Mouse (Mus musculus) liver, postnatal 0 days (tissue): Measurements from ENCODE around the gene Plcb3. TPM values are rescaled to one million over a fixed set of nuclear protein-coding genes. Genes with fewer than 3 reads are reported as not detected.
A peak's percentile ranks its signal among the peaks of the same experiment; 100 is the strongest.

Experiments
- ATAC-seq: fragments of 200-750 bp; cut with Nextera tagmentation; 2 replicates; pipeline ENCODE4 v1.8.0; 2017; ENCODE audit warnings: mild to moderate bottlenecking, moderate library complexity
- DNase-seq: peaks from one replicate; pipeline ENCODE4 v3.0.0-alpha.2; 2016
- H3K27ac ChIP-seq: fragments of 300-500 bp; sonication (generic); 2 replicates; pipeline ENCODE4 v1.5.1; 2014; ENCODE audit warnings: antibody characterized with exemption, moderate library complexity, mild to moderate bottlenecking, low read depth
- H3K27me3 ChIP-seq: fragments of 300-500 bp; sonication (generic); 2 replicates; pipeline ENCODE4 v1.6.1; 2014; ENCODE audit warnings: low read length, control low read depth, mixed read lengths; ENCODE audit not compliant: insufficient read depth
- H3K36me3 ChIP-seq: fragments of 300-500 bp; sonication (generic); replicated peaks from 2 replicates; pipeline ENCODE4 v1.6.1; 2014; ENCODE audit warnings: mild to moderate bottlenecking, control low read depth, low read length, moderate library complexity, mixed read lengths; ENCODE audit not compliant: insufficient read depth
- H3K4me1 ChIP-seq: fragments of 300-500 bp; sonication (generic); 2 replicates; pipeline ENCODE4 v1.6.1; 2014; ENCODE audit warnings: antibody characterized with exemption, mild to moderate bottlenecking, control low read depth; ENCODE audit not compliant: insufficient read depth
- H3K4me2 ChIP-seq: fragments of 300-500 bp; sonication (generic); 2 replicates; pipeline ENCODE4 v1.6.1; 2014; ENCODE audit warnings: low read depth, mild to moderate bottlenecking, low read length, moderate library complexity, mixed read lengths
- H3K4me3 ChIP-seq: fragments of 300-500 bp; sonication (generic); 2 replicates; pipeline ENCODE4 v1.5.1; 2014; ENCODE audit warnings: low read depth, low read length
- H3K9ac ChIP-seq: fragments of 300-500 bp; sonication (generic); replicated peaks from 2 replicates; pipeline ENCODE4 v1.6.1; 2014; ENCODE audit warnings: mild to moderate bottlenecking, moderate library complexity
- H3K9me3 ChIP-seq: fragments of 300-500 bp; sonication (generic); 2 replicates; pipeline ENCODE4 v1.6.1; 2016; ENCODE audit warnings: mild to moderate bottlenecking, control low read depth, low read length, mixed read lengths
- CTCF ChIP-seq: sonication (generic); IDR thresholded peaks from 2 replicates; pipeline ENCODE4 v1.5.1; 2016; ENCODE audit warnings: antibody characterized with exemption, low read depth
- EP300 ChIP-seq: IDR thresholded peaks from 2 replicates; pipeline ENCODE4 v1.6.1; 2016; ENCODE audit warnings: antibody characterized with exemption, low read depth, mild to moderate bottlenecking
- WGBS: fragments of 180-500 bp; shearing (Covaris S2); extraction: QIAGEN DNeasy Blood & Tissue Kit; methylation state at CpG from one replicate; pipeline ENCODE4 v1.1.7; 2014; ENCODE audit not compliant: insufficient replicate concordance; 5-methylcytosine and 5-hydroxymethylcytosine counted together
- polyA plus RNA-seq: library from polyadenylated mRNA; unstranded; fragments of >200 nt; fragmentation: Nextera tagmentation; extraction: Ambion mirVana; gene quantifications from 2 replicates; pipeline ENCODE4 v1.2.1, GENCODE M21; 2015

Plcb3 gene
- polyA plus RNA-seq, 1 experiment from 2014 or later: 3.5 TPM

DNA sequence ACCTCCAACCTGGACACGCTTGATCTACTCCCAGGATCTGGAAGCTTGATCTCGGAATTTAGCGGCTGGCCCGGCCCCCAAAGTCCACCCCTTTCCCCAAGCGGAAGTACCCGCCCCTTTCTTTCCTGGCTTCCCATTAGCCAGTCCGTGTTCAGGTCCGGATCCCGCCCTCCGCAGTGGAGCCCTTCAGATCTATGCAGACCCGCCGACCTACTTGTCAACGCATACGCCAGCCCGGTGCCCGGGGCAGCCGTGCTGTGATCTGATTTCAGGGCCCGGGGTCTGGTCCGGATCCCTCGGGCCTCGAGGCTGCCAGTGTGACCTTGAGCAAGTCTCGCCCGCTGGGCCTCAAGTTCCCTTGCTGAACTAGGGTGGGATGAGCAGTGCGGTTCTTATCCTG is 19.7 kb upstream of the Plcb3 start, which contains the start of the genes Nudt22 and Trpt1:
Nudt22 (minus strand) TSS at position 112 of the 400 bp plus-strand sequence.
Trpt1 (plus strand) TSS at position 126 of the 400 bp plus-strand sequence.
- under 1% methylated on average over 24 of the region's 24 CpGs for WGBS
- peak within 1 kb of the TSS; percentile 79 for H3K9ac ChIP-seq
- H3K36me3 ChIP-seq: peaks cover 26% of the 10 kb centered on the region
- H3K27me3 ChIP-seq: no peaks in the 10 kb centered on the region
- H3K4me2 ChIP-seq: peak within 1 kb of the TSS; percentile 95
- no peak for TF ChIP-seq CTCF
- no peak for TF ChIP-seq EP300
- H3K9me3 ChIP-seq: no peaks in the 10 kb centered on the region
- peak; percentile 71 for ATAC-seq
- H3K27ac ChIP-seq: peak within 1 kb of the TSS; percentile 84
- peak within 1 kb of the TSS; percentile 63 for H3K4me3 ChIP-seq
- DNase-seq: peak; percentile 89
- peaks cover 34% of the 10 kb centered on the region for H3K4me1 ChIP-seq

GRCm38 (mm10) chr19:6995255-6995991 is 19.2 kb upstream of the Plcb3 start:
- TF ChIP-seq CTCF: peak; percentile 26; the same call in 1 of the 2 replicates
- TF ChIP-seq EP300: no peak
- Histone ChIP-seq H3K27me3 (no peaks in the 10 kb centered on the region), H3K4me2 (peak overlapping the region; percentile 95), H3K9me3 (no peaks in the 10 kb centered on the region), H3K4me3 (peak overlapping the region; percentile 63), H3K4me1 (peaks cover 34% of the 10 kb centered on the region), H3K27ac (peak overlapping the region; percentile 84), H3K36me3 (peaks cover 24% of the 10 kb centered on the region), H3K9ac (peak overlapping the region; percentile 79)
- WGBS: 49% methylated on average over 20 of the region's 21 CpGs
- DNase-seq (no peak), ATAC-seq (no peak)

DNA sequence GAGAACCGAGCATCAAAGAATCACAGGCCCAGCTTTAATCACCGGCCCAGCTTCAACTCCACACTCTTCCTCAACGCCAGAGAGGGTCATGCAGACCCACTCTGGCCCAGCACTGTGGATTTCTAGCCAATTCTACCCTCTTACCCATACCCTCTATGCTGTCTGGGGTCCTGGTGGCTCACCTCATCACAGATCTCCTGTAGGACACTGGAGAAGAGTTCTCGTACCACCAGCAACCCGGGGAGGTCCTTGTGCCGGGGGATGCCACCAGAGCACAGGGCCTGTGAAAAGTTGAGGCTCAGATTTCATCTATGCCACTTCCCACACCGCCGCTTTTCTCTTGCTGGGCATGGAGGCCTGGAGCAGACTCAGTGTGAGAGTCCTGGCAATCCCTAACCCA is 18.2 kb upstream of the Plcb3 start:
- Histone ChIP-seq H3K27ac (no peak overlapping the region), H3K4me1 (peaks cover 34% of the 10 kb centered on the region), H3K36me3 (peaks cover 15% of the 10 kb centered on the region), H3K4me3 (no peak overlapping the region), H3K9ac (no peak overlapping the region), H3K27me3 (no peaks in the 10 kb centered on the region), H3K4me2 (peak overlapping the region; percentile 95; the same call in 1 of the 2 replicates), H3K9me3 (no peaks in the 10 kb centered on the region)
- ATAC-seq (no peak), DNase-seq (no peak)
- 91% methylated on average over 8 of the region's 8 CpGs for WGBS
- TF ChIP-seq EP300: no peak
- TF ChIP-seq CTCF: no peak

GRCm38 (mm10) chr19:6994002-6994401 is 17.7 kb upstream of the Plcb3 start:
- Histone ChIP-seq H3K9me3 (no peaks in the 10 kb centered on the region), H3K4me3 (no peak overlapping the region), H3K36me3 (peaks cover 12% of the 10 kb centered on the region), H3K27ac (no peak overlapping the region), H3K4me2 (no peak overlapping the region), H3K9ac (no peak overlapping the region), H3K4me1 (peaks cover 34% of the 10 kb centered on the region), H3K27me3 (no peaks in the 10 kb centered on the region)
- DNase-seq (no peak), ATAC-seq (no peak)
- no peak for TF ChIP-seq EP300
- TF ChIP-seq CTCF: no peak
- 82% methylated on average over 8 of the region's 8 CpGs for WGBS

GRCm38 (mm10) chr19:6993011-6993770 is 16.9 kb upstream of the Plcb3 start:
- Histone ChIP-seq H3K27ac (peak overlapping the region; percentile 81), H3K9ac (peak overlapping the region; percentile 52), H3K4me3 (peak overlapping the region; percentile 67), H3K36me3 (peaks cover 4% of the 10 kb centered on the region), H3K9me3 (no peaks in the 10 kb centered on the region), H3K4me2 (peak overlapping the region; percentile 100), H3K4me1 (peaks cover 34% of the 10 kb centered on the region), H3K27me3 (no peaks in the 10 kb centered on the region)
- TF ChIP-seq EP300: no peak
- peak; percentile 13; the same call in 1 of the 2 replicates for TF ChIP-seq CTCF
- ATAC-seq (peak; percentile 1; the same call in 1 of the 2 replicates), DNase-seq (no peak)
- WGBS: 68% methylated on average over 13 of the region's 14 CpGs
